Mouse (Mus musculus): ENCODE measurements at regions not wholly inside any gene's neighbourhood (a gene's known extent, or its start where the extent isn't known, plus 50 kb on each side); places are given as distances from the start of the nearest gene placed in this dataset.

DNA sequence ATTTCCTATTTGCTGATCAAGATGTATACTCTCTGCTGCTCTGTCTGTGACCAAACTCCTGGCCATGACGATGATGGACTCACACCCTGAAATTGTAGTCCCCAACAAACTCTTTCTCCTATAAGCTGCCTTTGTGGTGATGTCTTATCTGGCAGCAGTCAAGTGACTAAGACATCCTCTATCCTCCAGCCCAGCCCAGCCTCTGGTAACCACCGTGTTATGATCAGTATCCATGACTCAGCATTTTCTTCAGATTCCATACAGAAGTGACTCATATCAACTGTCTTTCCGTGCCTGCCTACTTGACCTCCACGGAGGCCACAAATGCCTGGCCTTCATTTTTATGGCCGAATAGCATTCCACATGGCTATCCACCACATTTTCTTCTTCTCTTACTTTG, 124.5 kb upstream of the Sox2 start:
- DNase-seq (ENCODE audit: low spot score in 2 of 2) = no peak

DNA sequence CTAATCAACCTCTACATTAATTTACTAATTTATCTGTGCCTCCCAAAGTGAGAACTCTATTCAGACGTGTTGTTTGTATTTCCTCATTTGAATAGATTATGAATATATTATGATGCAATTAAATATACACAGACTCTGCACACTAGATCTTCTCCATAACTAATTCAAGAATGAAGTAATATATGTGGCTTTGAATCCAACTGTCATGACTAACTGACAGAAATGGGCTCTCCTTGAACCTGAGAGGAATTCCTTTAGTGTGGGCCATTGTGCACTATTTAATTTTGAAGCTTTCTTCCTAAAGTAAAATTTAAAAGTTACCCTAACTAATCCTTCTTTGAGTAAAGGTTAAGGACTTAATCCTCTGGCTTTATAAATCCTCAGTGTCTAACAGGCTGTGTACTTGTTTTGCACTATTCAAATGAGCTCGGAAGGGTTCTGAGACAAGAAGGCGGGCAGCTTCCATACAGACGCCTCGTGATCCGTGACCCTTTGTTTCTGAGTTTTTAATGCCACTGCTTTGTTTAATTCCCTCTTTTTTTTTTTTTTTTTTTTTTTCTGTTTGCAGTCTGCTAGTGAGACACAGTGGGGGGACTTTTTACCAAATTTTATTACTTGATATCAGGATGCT, 128.0 kb upstream of the Sox2 start:
- no peak for DNase-seq (ENCODE audit: low spot score in 2 of 2)

DNA sequence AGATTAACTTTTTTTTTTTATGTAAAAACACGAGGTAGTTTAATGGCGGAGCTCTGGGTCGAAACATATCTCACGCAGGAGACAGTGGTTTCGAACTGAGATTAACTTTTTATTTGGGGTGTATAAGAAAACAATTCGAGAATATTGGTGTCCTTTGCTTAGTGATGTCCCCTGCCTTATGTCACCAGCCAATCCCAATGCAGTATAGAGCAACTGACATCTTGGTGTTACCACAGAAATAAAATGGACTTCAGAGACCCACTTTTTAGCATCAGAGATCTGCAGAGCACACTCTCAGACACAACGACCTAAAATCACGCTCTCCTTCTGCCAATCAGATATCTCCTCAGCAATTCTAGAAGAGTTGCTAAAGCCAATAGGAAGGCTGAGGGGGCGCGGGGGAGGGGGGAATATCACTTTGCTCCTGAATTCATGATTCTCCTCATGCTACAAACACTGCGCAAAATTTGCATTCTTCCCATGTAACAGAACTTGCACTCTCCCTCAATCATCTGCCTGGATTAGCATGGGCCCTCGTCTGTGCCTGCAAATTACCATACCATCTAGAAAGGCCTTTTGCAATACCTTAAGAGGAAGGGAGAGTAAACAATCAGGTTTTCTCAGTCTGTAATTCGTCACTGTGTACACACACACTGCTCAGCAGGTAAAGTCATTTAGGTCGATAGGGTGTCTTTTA, 128.7 kb upstream of the Sox2 start:
- no peak for DNase-seq (ENCODE audit: low spot score in 2 of 2)

DNA sequence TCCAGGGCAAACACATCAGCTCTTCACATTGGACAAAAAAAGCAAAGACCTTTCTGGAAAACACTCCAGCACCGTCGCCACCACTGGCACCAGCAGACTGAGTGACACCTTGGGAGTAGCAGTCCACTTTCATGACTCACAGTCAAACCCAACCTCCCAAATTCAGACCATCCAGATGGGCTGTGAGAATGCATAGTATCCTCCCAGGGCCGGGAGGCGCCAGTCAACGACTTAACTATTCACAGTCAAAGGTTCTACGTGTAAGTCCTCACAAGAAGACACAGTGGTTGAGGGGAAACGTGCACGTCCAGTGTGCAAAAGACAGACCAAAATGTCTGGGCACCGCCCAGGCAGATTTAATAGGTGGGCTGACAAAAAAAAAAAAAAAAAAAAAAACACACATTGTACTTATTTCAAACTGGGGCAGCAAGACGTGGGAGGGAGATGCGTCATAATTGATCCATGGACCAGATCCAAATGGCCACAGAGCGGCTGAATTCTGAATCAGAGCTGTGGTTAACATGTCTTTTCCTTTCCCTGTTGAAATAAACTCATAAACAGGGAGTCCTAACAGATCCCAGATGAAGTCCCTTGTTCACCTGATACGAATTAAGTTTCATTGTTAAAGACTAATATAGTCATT, 137.6 kb upstream of the Sox2 start:
- no peak for DNase-seq (ENCODE audit: low spot score in 2 of 2)

DNA sequence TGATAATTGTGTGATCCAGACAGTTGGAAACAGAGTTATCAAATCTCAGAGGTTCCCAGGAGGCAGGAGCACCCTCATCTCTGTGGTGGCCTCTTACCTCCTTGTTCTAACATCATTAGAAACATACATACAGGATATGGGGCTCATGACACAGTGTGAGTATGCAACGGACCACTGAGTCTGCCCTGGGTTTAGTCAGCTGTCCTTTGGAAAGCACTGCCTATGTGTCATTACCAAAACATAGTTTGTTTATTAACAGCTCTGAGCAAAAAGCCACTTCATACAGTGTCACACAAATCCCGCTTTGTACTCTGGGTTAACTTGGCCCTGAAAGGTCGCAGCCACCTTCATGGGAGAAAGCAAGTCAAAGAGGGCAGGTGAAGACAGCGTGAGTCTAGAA, 139.5 kb upstream of the Sox2 start:
- no peak for DNase-seq (ENCODE audit: low spot score in 2 of 2)

DNA sequence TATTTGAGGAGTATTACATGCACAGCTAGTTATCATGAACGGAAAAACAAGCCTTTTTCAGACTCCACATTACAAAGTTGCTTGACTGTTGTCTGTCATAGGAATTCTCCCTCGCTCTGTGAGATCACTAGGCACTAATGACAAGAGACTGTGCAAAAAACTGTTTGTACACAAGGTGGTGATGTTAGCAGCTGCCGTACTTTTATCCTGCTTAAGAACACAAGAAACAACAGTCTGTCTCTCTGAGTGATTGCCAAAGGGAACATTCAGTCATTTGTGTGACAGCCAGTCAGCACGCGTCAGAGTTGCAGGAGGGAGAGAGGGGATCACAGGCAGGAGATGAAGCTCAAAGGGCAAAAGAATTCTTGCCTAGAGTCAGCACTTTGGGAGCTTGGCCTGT, 141.0 kb upstream of the Sox2 start:
- DNase-seq (ENCODE audit: low spot score in 2 of 2) = no peak

DNA sequence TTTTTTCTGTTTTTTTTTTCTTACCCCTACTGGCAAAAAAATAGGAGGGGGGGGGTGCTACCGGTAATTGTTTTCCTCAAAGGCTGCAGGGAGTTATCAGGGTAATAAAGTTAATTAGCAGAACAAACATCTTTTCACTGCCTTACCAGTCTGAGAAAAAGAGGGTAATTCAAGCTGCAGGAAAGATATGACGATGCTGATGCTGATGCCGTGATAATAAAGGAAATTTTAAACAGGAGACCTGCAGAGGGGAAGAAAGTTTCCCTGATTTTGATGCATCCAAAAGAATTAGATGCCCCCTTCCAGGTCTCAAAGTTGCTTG, 145.7 kb upstream of the Sox2 start:
- no peak for DNase-seq (ENCODE audit: low spot score in 2 of 2)

DNA sequence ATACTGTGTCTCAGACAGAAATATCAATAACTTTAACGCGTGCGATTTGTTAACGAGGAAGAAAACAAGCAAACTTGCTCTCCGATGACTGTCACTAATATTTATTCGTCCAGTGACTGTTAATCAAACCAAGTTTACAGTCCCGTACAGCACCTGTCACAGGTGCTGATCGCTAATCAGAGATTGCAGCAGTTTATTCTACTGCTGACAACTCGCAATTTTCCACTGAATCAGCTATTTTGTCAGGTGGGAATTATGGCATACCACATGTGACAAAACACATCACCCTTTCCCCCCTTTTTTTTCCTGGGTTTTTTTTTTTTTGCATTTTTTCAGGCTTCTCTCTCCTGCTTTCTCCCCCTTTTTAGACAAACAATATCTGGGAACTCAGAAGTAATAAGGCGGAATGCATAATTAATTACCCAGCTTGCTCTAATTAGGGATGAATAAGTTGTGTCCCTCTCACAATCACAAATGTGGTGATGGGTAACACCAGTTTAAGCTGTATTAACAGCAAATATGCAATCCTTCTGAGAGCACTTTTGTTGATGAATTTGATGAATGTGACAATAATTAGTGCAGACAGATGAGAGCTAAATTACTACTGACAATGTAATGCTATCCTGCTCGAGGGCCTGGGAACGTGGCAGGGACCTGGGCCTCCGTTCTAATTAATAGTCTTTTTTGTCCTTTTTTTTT, 146.2 kb upstream of the Sox2 start:
- no peak for DNase-seq (ENCODE audit: low spot score in 2 of 2)

DNA sequence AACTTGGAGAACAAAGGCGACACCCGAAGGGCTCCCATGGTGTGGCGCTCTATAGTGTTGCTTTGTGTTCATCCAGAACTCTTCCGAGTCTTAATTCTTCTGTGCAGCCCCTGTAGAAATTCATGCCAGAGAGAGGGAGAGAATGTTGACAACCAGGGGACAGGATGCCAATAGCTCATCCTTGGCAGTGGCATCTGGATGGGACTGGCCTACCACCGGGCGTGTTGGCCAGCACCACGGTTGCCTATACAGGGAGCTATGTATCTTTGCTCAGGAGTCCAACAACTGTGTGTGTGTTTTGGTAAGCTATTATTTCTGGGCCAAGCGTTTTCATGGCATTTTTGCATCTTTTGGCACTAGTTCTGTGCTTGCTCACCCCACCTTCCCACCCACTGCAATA, 153.4 kb upstream of the Sox2 start:
- DNase-seq (ENCODE audit: low spot score in 2 of 2) = no peak

DNA sequence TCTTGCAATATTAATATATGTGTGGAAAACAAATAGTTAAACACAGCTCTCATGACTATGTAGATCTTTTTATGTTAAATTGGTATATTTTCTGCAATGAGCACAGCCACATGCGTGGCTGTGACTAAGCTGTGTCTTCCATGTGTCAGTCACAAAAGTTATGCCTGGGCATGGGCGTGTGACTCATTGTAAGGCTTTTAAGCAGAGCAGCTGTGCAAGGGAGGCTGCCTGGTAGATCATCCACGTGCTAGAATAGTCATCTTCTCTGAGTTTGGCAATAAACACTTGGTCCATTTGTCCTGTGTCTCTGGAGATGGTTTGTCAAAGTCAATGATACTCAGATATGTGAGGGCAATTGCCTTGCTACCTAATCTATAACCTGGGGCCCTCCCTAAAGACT, 154.6 kb upstream of the Sox2 start:
- DNase-seq (ENCODE audit: low spot score in 2 of 2) = peak; percentile 28 to 44

DNA sequence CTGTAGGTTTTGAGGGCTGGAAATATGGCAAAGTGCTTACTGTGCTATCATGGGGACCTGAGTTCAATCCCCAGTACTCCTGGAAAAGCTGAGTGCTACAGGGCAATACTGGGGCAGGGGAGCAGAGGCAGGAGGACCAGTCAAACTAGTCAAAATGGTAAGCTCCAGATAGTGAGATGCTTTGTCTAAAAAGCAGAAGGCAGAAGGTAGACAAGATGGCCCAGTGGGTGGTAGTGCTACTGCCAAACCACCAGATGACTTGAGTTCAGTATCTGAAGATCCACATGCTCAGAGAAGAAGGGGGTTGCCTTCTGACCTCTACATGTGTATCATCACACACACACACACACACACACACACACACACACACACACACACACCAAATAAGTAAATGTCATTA, 156.3 kb upstream of the Sox2 start:
- no peak for DNase-seq (ENCODE audit: low spot score in 2 of 2)

DNA sequence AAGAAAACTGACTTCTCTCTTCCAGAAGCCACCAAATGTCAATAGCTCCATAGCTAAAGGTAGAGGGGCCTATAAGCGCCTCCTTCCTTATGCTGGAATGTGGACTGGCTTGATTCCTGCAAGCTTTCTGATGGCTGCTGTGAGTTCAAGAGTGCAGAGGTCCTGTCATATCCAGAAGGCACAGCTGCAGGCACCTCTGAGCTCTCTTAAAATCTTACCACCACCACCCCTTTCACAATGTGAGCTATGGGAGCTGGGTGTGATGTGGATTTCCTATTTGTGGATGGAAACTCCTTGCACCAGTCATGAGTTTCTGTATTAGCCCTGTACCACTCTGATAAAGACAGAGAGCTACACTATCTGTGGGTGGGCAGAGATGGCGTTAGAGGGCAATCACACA, 161.2 kb upstream of the Sox2 start:
- no peak for DNase-seq (ENCODE audit: low spot score in 2 of 2)

DNA sequence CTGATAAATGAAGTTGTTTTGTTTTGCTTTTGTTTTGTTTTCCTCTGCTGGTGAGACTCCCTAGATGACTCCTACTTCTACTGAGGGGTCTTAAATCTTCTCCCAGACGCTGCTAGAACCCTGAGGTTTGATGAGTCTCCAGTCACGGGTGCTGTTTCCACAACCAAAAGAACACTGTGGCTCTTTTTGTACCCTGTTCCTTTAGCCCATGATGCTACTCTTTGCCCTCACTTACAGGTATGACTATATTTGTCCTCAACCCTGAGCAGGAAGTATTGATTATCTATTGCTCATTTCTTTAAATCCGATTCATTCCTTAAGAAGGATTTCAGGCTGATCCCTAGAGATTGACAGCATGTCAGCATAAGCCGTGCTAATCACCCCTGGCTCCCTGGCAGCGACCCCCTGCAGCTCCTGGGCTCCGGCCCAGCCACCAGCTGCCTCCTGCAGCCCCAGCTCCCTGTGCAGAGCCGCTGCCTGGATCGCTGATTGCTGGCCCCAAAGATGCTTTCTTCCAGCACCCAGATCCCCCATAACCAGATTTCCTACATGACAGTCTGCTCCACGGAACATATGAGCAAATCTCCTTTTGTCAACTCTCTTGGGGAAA, 163.7 kb upstream of the Sox2 start:
- DNase-seq (ENCODE audit: low spot score in 2 of 2) = no peak

DNA sequence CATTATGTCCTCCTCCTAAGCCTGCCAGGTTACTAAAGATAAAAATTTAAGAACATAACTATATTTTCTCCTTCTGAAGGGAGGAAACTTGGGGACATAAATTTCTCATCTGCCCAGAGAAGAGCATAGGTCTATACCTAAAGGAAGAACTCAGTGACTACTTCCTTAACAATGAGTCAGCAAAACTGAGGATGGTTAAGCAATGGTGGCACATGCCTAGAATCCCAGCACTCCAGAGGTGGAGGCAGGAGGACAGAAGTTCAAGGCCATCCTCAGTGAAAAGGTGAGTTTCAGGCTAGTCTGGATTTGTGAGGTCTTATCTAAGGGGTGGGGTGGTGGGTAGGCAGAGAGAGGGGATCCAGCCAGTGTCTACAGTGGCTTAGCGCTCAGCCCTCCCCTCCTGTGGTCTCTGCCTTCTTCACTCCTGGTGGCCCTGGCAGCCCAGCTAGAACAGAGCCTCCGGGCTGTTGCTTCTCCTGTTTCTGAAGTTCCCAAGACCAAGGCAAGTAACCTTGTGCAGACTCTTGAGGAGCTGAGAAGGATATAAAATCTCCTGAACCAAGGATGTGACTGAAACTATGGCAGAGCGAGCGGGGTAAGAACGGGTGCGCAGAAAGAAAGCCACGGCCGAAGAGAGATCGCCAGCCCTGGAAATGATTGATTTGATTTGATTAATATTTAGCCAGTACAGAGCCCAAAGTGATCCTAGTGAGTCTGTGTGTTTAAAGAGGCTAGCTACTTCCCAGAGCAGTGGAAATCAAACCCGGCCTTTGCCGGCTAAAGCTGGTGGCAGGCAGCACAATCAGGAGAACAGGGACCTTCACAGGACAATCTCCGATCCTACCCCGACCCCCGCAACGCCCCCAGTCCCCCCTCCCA, 164.6 kb upstream of the Sox2 start:
- no peak for DNase-seq (ENCODE audit: low spot score in 2 of 2)

DNA sequence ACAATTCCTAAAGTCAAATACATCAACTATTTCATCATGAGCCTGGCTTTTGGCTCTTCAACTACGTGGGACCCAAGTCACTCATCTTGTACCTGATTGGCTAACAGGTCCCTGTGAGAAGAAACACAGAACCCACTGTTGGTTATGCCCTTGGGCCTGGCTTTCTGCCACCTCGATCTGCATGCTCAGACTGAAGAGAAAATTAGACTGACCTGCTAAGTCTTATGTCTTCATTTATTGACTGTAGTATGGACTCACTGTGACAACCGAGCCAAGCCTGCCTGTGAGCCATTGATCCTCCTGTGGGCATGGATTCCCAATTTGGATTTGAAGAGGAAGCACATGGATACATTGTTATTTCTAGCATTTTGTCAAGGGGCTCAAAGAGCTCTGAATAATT, 166.3 kb upstream of the Sox2 start:
- no peak for DNase-seq (ENCODE audit: low spot score in 2 of 2)

DNA sequence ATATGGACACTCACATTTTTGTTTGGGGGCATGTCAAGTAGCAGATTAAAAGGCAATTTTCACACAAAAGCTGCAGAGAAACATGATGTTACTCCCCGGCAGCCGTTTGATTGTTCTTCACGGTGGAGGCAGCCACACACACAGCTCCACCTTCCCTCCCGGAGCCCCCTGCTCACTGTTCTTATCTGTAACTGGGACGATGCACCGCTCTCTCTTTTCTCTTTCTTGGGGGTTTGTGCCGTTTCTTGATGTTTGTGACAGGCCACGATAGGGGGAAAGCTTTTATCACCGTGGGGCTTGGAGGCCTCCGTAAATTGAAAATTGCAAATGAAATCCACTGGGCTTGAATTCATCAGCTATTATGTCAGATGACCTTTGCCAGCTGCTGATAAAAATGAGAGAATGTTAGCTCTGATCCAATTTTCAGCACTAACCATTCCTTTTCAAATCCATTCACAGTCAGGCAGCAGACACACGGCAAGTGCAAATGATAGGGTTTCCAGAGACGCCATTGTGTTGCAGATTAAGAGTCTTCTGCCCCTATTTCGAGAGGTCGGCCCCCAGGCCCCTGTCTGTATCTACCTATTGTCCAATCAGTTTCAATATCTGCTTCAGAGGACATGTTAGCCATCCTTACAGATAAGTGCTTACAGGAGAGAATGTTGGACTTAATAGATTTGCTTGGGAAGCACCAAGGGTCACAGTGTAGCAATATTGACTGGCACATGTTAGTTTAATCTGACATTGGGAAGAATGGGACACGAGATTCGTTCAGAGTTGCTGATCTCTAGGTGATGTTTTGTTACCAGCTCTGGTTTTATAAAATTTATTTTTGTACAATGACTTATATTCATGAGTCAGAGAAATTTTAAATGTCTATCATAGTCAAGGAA, 168.1 kb upstream of the Sox2 start:
- DNase-seq (ENCODE audit: low spot score in 2 of 2) = no peak

DNA sequence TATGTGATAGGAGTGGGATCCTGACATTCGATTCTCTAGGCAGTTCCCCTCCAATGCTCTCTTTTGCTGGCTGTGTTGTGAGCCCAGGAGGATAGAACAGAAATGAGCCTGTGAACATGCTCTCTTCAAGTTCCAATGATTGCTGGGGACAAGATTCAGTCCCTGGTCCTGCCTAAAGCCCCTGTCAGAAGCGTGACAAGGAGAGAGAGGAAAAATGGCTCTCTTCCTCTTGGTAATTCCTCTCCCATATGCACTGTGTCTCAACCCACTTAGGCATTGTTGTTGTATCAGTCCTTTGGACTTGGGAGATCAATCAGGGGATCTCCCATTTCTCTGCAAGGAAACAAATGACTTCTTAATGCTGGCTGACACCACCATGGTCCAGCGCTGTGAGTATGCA, 168.9 kb upstream of the Sox2 start:
- no peak for DNase-seq (ENCODE audit: low spot score in 2 of 2)

DNA sequence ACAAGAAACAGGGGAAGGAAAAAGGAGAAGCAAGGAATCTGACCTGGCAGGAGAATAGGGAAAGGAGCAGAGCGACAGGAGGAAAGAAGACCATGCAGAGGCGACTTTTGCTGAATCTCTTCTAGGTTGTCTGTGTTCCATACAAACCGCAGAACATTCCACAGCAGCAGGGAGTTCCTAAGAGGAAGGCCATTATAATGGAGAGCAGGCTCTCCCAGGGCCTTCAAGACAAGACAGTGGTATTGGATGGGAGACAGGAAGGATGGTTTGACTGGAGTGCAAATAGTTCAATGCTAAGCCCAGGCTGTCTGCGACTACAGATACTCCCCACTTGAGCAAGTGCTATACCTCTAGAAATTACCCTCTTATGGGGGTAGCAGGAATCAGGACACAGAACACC, 176.1 kb upstream of the Sox2 start:
- DNase-seq (ENCODE audit: low spot score in 2 of 2) = no peak

DNA sequence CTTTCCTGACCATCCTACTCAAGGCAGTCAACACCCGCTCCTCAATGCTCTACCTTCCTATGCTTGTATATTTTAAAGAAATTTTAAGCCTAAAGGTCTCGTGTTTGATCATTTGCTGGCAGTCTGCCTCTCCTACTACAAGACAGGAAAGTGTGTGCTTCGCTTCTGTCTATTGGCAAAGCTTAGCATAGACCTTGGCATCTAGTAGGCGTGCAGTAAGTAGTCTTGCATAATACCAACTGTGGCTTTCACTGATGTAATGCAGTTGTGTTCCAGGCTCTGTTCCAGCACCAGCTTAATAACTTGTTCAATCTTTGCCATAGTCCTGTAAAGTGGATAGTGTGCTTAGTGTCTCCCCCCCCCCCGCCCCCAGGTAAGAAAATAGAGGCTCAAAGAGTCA, 179.5 kb upstream of the Sox2 start:
- no peak for DNase-seq (ENCODE audit: low spot score in 2 of 2)

DNA sequence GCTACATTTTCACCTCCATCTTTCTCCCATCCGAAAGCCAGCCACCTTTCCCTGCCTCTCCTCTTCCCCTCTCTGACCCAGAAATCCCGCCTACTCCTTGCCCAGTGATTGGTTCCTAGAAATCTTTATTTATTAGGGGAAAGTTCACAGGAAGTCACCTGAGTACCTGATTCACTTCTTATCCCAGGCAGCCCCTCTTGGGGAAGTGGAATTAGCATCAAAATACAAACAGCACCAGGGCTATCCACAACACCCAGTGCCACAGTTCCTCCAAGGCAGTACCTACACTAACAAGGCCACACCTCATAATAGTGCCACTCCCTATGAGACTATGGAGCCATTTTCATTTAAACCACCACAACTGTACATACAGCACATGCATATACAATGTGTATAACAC, 180.3 kb upstream of the Sox2 start:
- no peak for DNase-seq (ENCODE audit: low spot score in 2 of 2)
